Mouse (Mus musculus) heart, postnatal 0 days (tissue): ENCODE data around the gene Sprr2h.

Source experiments
- CTCF ChIP-seq: IDR thresholded peaks from 2 replicates; pipeline ENCODE4 v1.5.1; 2016; ENCODE audit warnings: antibody characterized with exemption, control low read depth, low read depth
- EP300 ChIP-seq: IDR thresholded peaks from 2 replicates; pipeline ENCODE4 v1.6.1; 2016; ENCODE audit warnings: antibody characterized with exemption, low read depth

DNA sequence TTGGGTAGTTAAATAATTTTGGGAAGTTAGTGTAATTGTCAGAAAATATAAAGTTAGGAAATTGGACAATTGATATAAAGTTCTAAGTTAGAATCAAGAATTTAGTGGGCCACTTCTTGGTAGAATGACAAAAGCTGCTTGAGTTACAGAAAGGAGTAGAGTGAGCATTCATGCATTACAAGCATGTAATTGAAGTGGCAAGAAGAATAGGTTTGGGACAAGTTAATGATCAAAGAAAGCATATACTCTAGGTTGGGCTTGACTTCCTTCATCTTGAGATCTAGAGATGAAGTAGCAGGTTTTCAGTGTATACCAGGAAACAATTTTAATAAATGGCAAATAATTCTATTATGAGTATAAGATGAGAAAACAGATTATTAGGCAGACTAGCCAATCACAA is 23.9 kb upstream of the Sprr2h start:
- no peak for TF ChIP-seq CTCF
- no peak for TF ChIP-seq EP300
